In the genomic region with DNA sequence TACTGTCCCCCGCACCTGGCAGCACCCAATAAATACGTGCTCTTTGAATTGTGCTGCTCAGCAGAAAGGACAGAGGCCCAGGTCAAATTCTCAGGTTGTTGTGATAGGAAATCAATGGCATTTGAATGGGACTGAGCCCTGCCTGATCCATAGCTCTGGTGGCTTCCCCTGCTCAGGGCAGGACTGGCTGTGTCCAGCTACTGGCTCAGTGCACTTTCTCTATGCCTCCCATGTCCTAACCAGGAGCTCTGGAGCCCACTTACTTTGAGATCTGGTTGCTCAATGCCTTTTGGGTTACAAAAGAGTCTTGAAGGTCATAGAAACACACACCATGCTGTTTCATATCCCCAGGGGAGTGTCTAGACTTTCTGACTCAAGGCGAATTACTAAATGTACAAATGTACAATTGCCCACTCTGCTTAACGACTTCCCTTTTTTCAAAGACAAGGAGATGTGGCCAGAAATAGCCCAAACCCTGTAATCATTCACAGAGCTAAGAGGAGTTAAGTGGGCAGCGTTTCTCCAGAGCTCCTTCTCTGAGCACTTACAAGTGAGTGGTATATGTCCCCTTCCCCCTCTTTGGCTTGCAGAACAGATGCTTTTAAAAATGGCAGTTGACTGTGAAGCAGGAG, we compare ENCODE assay signal across 10 mouse cellular contexts.
DNase-seq lines count a peak whose midpoint lies in the region; ATAC-seq and TF ChIP-seq lines count a peak whose summit lies in the region.
"Had no signal": no experiment of that assay in that cellular context is flagged by ENCODE, and none has a peak within 500 bp of the region (broad histone marks: within the 10 kb centered on the region; RNA-seq: fewer than 3 reads in every experiment).

No protein-coding gene starts in this region.

- ATAC-seq in heart, embryonic 14.5 days (ENCODE audit: insufficient number of reproducible peaks, insufficient read depth, low FRiP score, low read depth), result no peak

- H3K9ac ChIP-seq in heart, embryonic 14.5 days (ENCODE audit: low read length), result no peak overlapping the region
- H3K9ac ChIP-seq in MEL (ENCODE audit: control insufficient read depth, low read depth, low read length, poor library complexity, severe bottlenecking), result no peak overlapping the region
- H3K9ac ChIP-seq: limb, embryonic 15.5 days had no signal

- H3K4me1 ChIP-seq in heart, embryonic 14.5 days (ENCODE audit: control insufficient read depth in 2 of 2, insufficient read depth in 2 of 2, low read length in 2 of 2), result peaks cover 9 to 15% of the 10 kb centered on the region in 2 experiments; a peak in 3 of 4 replicates
- H3K4me1 ChIP-seq in MEL (ENCODE audit: control insufficient read depth in 1 of 2, insufficient read depth in 2 of 2, low read length in 2 of 2), result peaks cover 0 to 8% of the 10 kb centered on the region in 2 experiments; a peak in 2 of 4 replicates

- H3K27ac ChIP-seq in heart, embryonic 14.5 days (replicated peaks in 1 of 2; ENCODE audit: control insufficient read depth in 1 of 2, insufficient read depth in 1 of 2, low read depth in 2 of 2, low read length in 2 of 2), result peak overlapping the region; percentile 12 to 20
- H3K27ac ChIP-seq in MEL (ENCODE audit: control insufficient read depth, low read depth, low read length), result no peak overlapping the region
- H3K27ac ChIP-seq: limb, embryonic 15.5 days had no signal

- TF ChIP-seq CTCF in MEL (IDR thresholded peaks at IDR 0.05 in 2 of 3, conservative IDR thresholded peaks at IDR 0.05 in 1 of 3; ENCODE audit: control insufficient read depth in 1 of 3, insufficient read depth in 1 of 3, low read depth in 2 of 3, low read length in 3 of 3, poor library complexity in 1 of 3, severe bottlenecking in 1 of 3), result no peak

- no peak for TF ChIP-seq POLR2A in MEL (IDR thresholded peaks at IDR 0.05; ENCODE audit: control insufficient read depth in 1 of 2, insufficient read depth in 1 of 2, low read depth in 1 of 2, low read length in 2 of 2, poor library complexity in 1 of 2)

- no peaks in the 10 kb centered on the region for H3K27me3 ChIP-seq in heart, embryonic 14.5 days (ENCODE audit: control insufficient read depth, insufficient read depth, low read length)
- H3K27me3 ChIP-seq in MEL (ENCODE audit: control insufficient read depth in 1 of 2, insufficient read depth in 2 of 2, low read length in 2 of 2), result no peaks in the 10 kb centered on the region; a peak in 3 of 4 replicates

- TF ChIP-seq RAD21 in MEL (IDR thresholded peaks at IDR 0.05; ENCODE audit: low read depth, low read length), result no peak

- DNase-seq in heart, postnatal 4 days, result no peak
- peak; percentile 31 for DNase-seq in MEL (ENCODE audit: low read depth, low spot score)
- peak; percentile 69 for DNase-seq in fibroblast of lung, adult 2 months (ENCODE audit: low read depth)
- DNase-seq in monocyte, adult 2 months (ENCODE audit: low read depth in 1 of 2, low spot score in 2 of 2), result peak; percentile 13 to 19
- no peak for DNase-seq in kidney, adult 8-10 months
- DNase-seq in urinary bladder, postnatal 14 days (ENCODE audit: low spot score), result no peak
- DNase-seq: gastrocnemius, postnatal 25 days; retina, postnatal 1 day had no signal

- H3K79me2 ChIP-seq in MEL (ENCODE audit: control insufficient read depth, insufficient read depth, low read length, poor library complexity), result no peaks in the 10 kb centered on the region

- 0 out of 2 replicates have a peak overlapping the region, but pooled peaks have one; percentile 17 for H3K4me2 ChIP-seq in heart, embryonic 14.5 days (ENCODE audit: low read length)
- H3K4me2 ChIP-seq: limb, embryonic 15.5 days had no signal

- no peak overlapping the region for H3K4me3 ChIP-seq in heart, embryonic 14.5 days (ENCODE audit: control insufficient read depth in 1 of 2, insufficient read depth in 1 of 2, low read depth in 1 of 2, low read length in 2 of 2)
- H3K4me3 ChIP-seq in MEL (ENCODE audit: control insufficient read depth in 1 of 2, insufficient read depth in 1 of 2, low read depth in 2 of 2, low read length in 2 of 2), result no peak overlapping the region
- H3K4me3 ChIP-seq: limb, embryonic 15.5 days had no signal

- 34% methylated on average over 5 of the region's 5 CpGs for WGBS in heart, embryonic 14.5 days

- no peaks in the 10 kb centered on the region for H3K9me3 ChIP-seq in heart, embryonic 14.5 days (ENCODE audit: control insufficient read depth, low read length)
- no peaks in the 10 kb centered on the region for H3K9me3 ChIP-seq in MEL (replicated peaks; ENCODE audit: insufficient read depth, low read length)
- H3K9me3 ChIP-seq: limb, embryonic 15.5 days had no signal

- TF ChIP-seq EP300 in MEL (IDR thresholded peaks at IDR 0.05; ENCODE audit: low read depth in 1 of 2, low read length in 2 of 2), result no peak

- no peaks in the 10 kb centered on the region for H3K36me3 ChIP-seq in heart, embryonic 14.5 days (ENCODE audit: control insufficient read depth, insufficient read depth, low read length)
- H3K36me3 ChIP-seq in MEL (ENCODE audit: control insufficient read depth in 1 of 2, insufficient read depth in 2 of 2, low read length in 2 of 2), result no peaks in the 10 kb centered on the region
- H3K36me3 ChIP-seq: limb, embryonic 15.5 days had no signal

TF ChIP-seq in MEL, 35 proteins besides CTCF, POLR2A, EP300 and RAD21:
- no peak for TF ChIP-seq GATA1 (IDR thresholded peaks at IDR 0.05; ENCODE audit: low read depth, low read length)
- no peak for TF ChIP-seq E2F4 (IDR thresholded peaks at IDR 0.05; ENCODE audit: borderline replicate concordance, low read depth, low read length)
- TF ChIP-seq USF2 (IDR thresholded peaks at IDR 0.05; ENCODE audit: borderline replicate concordance in 1 of 2, insufficient read depth in 1 of 2, low read depth in 1 of 2, low read length in 2 of 2), result no peak
- TF ChIP-seq ZMIZ1 (IDR thresholded peaks at IDR 0.05; ENCODE audit: low read depth, low read length), result no peak
- no peak for TF ChIP-seq ELF1 (IDR thresholded peaks at IDR 0.05; ENCODE audit: low read depth, low read length)
- no peak for TF ChIP-seq ZKSCAN1 (IDR thresholded peaks at IDR 0.05; ENCODE audit: low read depth, low read length)
- TF ChIP-seq RCOR1 (IDR thresholded peaks at IDR 0.05; ENCODE audit: low read depth, low read length), result no peak
- no peak for TF ChIP-seq CHD2 (IDR thresholded peaks at IDR 0.05; ENCODE audit: low read length)
- TF ChIP-seq GABPA (IDR thresholded peaks at IDR 0.05; ENCODE audit: low read depth, low read length), result no peak
- TF ChIP-seq MAX (IDR thresholded peaks at IDR 0.05; ENCODE audit: low read length), result no peak
- TF ChIP-seq MAFK (IDR thresholded peaks at IDR 0.05; ENCODE audit: borderline replicate concordance, low read depth, low read length), result no peak
- TF ChIP-seq MYC (IDR thresholded peaks at IDR 0.05; ENCODE audit: low read depth, low read length), result no peak
- TF ChIP-seq ZC3H11A (IDR thresholded peaks at IDR 0.05; ENCODE audit: low read depth, low read length), result no peak
- TF ChIP-seq POLR2AphosphoS2 (IDR thresholded peaks at IDR 0.05; ENCODE audit: low read length), result no peak
- TF ChIP-seq ETS1 (IDR thresholded peaks at IDR 0.05; ENCODE audit: low read depth, low read length), result no peak

Comparison
In these comparisons a context has a peak if more than half of its experiments do, and no peak if none do; other contexts are left out.
1. DNase-seq: peak in MEL (single experiment), fibroblast of lung, adult 2 months (single experiment) and monocyte, adult 2 months (2 of 2); none in heart, postnatal 4 days (single experiment), kidney, adult 8-10 months (0 of 2) and urinary bladder, postnatal 14 days (single experiment).